Mouse (Mus musculus): ENCODE data around the gene Dppa2. TPM values are rescaled to one million over a fixed set of nuclear protein-coding genes. Genes with fewer than 3 reads are reported as not detected.
"Not testable (repeated sequence)": the region's sequence is repeated elsewhere in the genome, so short reads cannot be mapped to it uniquely, and the experiment has no call there.

The Dppa2 gene
- total RNA-seq (2022) = under 1 TPM in 2 of 4 experiments, not detected in 2; 0.17 to 0.23 TPM

GRCm38 (mm10) chr16:48303509-48303908 is at the start of gene Dppa2:
Dppa2 (plus strand) TSS chr16:48303908.
- DNase-seq (ENCODE audit: low spot score in 2 of 2) = no peak

GRCm38 (mm10) chr16:48254584-48254983 is 49.1 kb upstream of the Dppa2 start:
- no peak for DNase-seq (ENCODE audit: low spot score in 2 of 2)

- DNase-seq (ENCODE audit: low spot score in 2 of 2) = no peak
Measured at GRCm38 (mm10) chr16:48259519-48259918, 44.2 kb upstream of the Dppa2 start.

- DNase-seq (ENCODE audit: low spot score in 2 of 2) = no peak
Measured at GRCm38 (mm10) chr16:48262901-48263300, 40.8 kb upstream of the Dppa2 start.

GRCm38 (mm10) chr16:48265856-48266255 is 37.9 kb upstream of the Dppa2 start:
- no peak for DNase-seq (ENCODE audit: low spot score in 2 of 2)

- no peak for DNase-seq (ENCODE audit: low spot score in 2 of 2)
Measured at GRCm38 (mm10) chr16:48276940-48277339, 26.8 kb upstream of the Dppa2 start.

- no peak for DNase-seq (ENCODE audit: low spot score in 2 of 2)
Measured at GRCm38 (mm10) chr16:48280883-48281282, 22.8 kb upstream of the Dppa2 start.

- no peak for DNase-seq (ENCODE audit: low spot score in 2 of 2)
Measured at GRCm38 (mm10) chr16:48282801-48283200, 20.9 kb upstream of the Dppa2 start.

- no peak for DNase-seq (ENCODE audit: low spot score in 2 of 2)
Measured at GRCm38 (mm10) chr16:48283517-48283916, 20.2 kb upstream of the Dppa2 start, which contains the start of gene Dppa4. Dppa4 (plus strand) TSS chr16:48283733.

GRCm38 (mm10) chr16:48285517-48285916 is 18.2 kb upstream of the Dppa2 start:
- DNase-seq (ENCODE audit: low spot score in 2 of 2) = no peak

- no peak for DNase-seq (ENCODE audit: low spot score in 2 of 2)
Measured at GRCm38 (mm10) chr16:48297384-48298136, 6.1 kb upstream of the Dppa2 start.

- DNase-seq (ENCODE audit: low spot score in 2 of 2) = no peak
Measured at GRCm38 (mm10) chr16:48299884-48300283, 3.8 kb upstream of the Dppa2 start.

- DNase-seq (ENCODE audit: low spot score in 2 of 2) = no peak
Measured at GRCm38 (mm10) chr16:48303983-48304382, 275 bp downstream of the Dppa2 start.

GRCm38 (mm10) chr16:48308916-48309315 is 5.2 kb downstream of the Dppa2 start:
- DNase-seq (ENCODE audit: low spot score in 2 of 2) = not testable (repeated sequence)

GRCm38 (mm10) chr16:48309912-48310630 is 6.4 kb downstream of the Dppa2 start:
- DNase-seq (ENCODE audit: low spot score in 2 of 2) = no peak

GRCm38 (mm10) chr16:48315294-48315693 is 11.6 kb downstream of the Dppa2 start:
- no peak for DNase-seq (ENCODE audit: low spot score in 2 of 2)

- DNase-seq (ENCODE audit: low spot score in 2 of 2) = no peak
Measured at GRCm38 (mm10) chr16:48320781-48321180, 17.1 kb downstream of the Dppa2 start.

- no peak for DNase-seq (ENCODE audit: low spot score in 2 of 2)
Measured at GRCm38 (mm10) chr16:48323133-48323532, 19.4 kb downstream of the Dppa2 start.

GRCm38 (mm10) chr16:48323602-48324345 is 20.1 kb downstream of the Dppa2 start:
- DNase-seq (ENCODE audit: low spot score in 2 of 2) = no peak

- no peak for DNase-seq (ENCODE audit: low spot score in 2 of 2)
Measured at GRCm38 (mm10) chr16:48326903-48327302, 23.2 kb downstream of the Dppa2 start.

- no peak for DNase-seq (ENCODE audit: low spot score in 2 of 2)
Measured at GRCm38 (mm10) chr16:48328420-48328819, 24.7 kb downstream of the Dppa2 start.

- no peak for DNase-seq (ENCODE audit: low spot score in 2 of 2)
Measured at GRCm38 (mm10) chr16:48331822-48332221, 28.1 kb downstream of the Dppa2 start.
